7 mouse cellular contexts compared by ENCODE assay signal in genomic region chr15:93595746-93596145, GRCm38 (mm10). TPM values are rescaled to one million over a fixed set of nuclear protein-coding genes. Genes with fewer than 3 reads are reported as not detected.
DNase-seq lines count a peak whose midpoint lies in the region; ATAC-seq lines count a peak whose summit lies in the region.

Gene Prickle1 (minus strand): TSS chr15:93595891.

- no peaks in the 10 kb centered on the region for H3K36me3 ChIP-seq in embryonic facial prominence, embryonic 10.5 days (replicated peaks)
- no peaks in the 10 kb centered on the region for H3K36me3 ChIP-seq in limb, embryonic 11.5 days (ENCODE audit: control insufficient read depth, insufficient read depth, low read length)
- H3K36me3 ChIP-seq in midbrain, embryonic 13.5 days: no peaks in the 10 kb centered on the region

- peak; percentile 88 for ATAC-seq in limb, embryonic 11.5 days (ENCODE audit: insufficient number of reproducible peaks, low FRiP score, low TSS enrichment, low read depth)
- ATAC-seq in midbrain, embryonic 13.5 days: peak; percentile 98

- H3K27me3 ChIP-seq in embryonic facial prominence, embryonic 10.5 days (replicated peaks; ENCODE audit: low read depth, poor library complexity, severe bottlenecking): peaks cover 11% of the 10 kb centered on the region
- H3K27me3 ChIP-seq in limb, embryonic 11.5 days (ENCODE audit: control insufficient read depth, insufficient read depth, low read length): no peaks in the 10 kb centered on the region
- peaks cover 28% of the 10 kb centered on the region for H3K27me3 ChIP-seq in midbrain, embryonic 13.5 days

- peak within 1 kb of the TSS; percentile 84 for H3K4me3 ChIP-seq in embryonic facial prominence, embryonic 10.5 days
- peak within 1 kb of the TSS; percentile 96 for H3K4me3 ChIP-seq in limb, embryonic 11.5 days (ENCODE audit: low read depth, low read length)
- H3K4me3 ChIP-seq in midbrain, embryonic 13.5 days (replicated peaks): peak within 1 kb of the TSS; percentile 83

- H3K27ac ChIP-seq in embryonic facial prominence, embryonic 10.5 days (replicated peaks): peak within 1 kb of the TSS; percentile 95
- H3K27ac ChIP-seq in limb, embryonic 11.5 days (replicated peaks; ENCODE audit: low read depth, low read length): peak within 1 kb of the TSS; percentile 96
- peak within 1 kb of the TSS; percentile 77 for H3K27ac ChIP-seq in midbrain, embryonic 13.5 days

- H3K9me3 ChIP-seq in embryonic facial prominence, embryonic 10.5 days: no peaks in the 10 kb centered on the region
- H3K9me3 ChIP-seq in limb, embryonic 11.5 days (ENCODE audit: control insufficient read depth, low read length): no peaks in the 10 kb centered on the region
- H3K9me3 ChIP-seq in midbrain, embryonic 13.5 days: no peaks in the 10 kb centered on the region

- H3K4me1 ChIP-seq in embryonic facial prominence, embryonic 10.5 days: peaks cover 52% of the 10 kb centered on the region
- H3K4me1 ChIP-seq in limb, embryonic 11.5 days (ENCODE audit: control insufficient read depth, insufficient read depth, low read length): peaks cover 28% of the 10 kb centered on the region
- H3K4me1 ChIP-seq in midbrain, embryonic 13.5 days (replicated peaks): peaks cover 31% of the 10 kb centered on the region

- peak within 1 kb of the TSS; percentile 95 for H3K9ac ChIP-seq in limb, embryonic 11.5 days (ENCODE audit: low read length)
- peak within 1 kb of the TSS; percentile 87 for H3K9ac ChIP-seq in midbrain, embryonic 13.5 days (replicated peaks)

- 2% methylated on average over 60 of the region's 60 CpGs for WGBS in embryonic facial prominence, embryonic 10.5 days
- under 1% methylated on average over 60 of the region's 60 CpGs for WGBS in limb, embryonic 11.5 days
- WGBS in midbrain, embryonic 13.5 days: under 1% methylated on average over 60 of the region's 60 CpGs

- peak within 1 kb of the TSS; percentile 84 for H3K4me2 ChIP-seq in limb, embryonic 11.5 days (ENCODE audit: low read depth, severe bottlenecking)
- peak within 1 kb of the TSS; percentile 79 for H3K4me2 ChIP-seq in midbrain, embryonic 13.5 days (replicated peaks)

- DNase-seq in adrenal gland, postnatal 36 days: peak; percentile 93 to 96
- peak; percentile 93 for DNase-seq in embryonic facial prominence, embryonic 10.5 days (ENCODE audit: low spot score)
- peak; percentile 99 for DNase-seq in heart, adult 11 months
- DNase-seq in kidney, adult 11 months: peak; percentile 82
- DNase-seq in limb, embryonic 11.5 days (ENCODE audit: low spot score): peak; percentile 90
- peak; percentile 26 to 50 for DNase-seq in spleen, adult 18-20 months

RNA-seq across cellular contexts. Expression of gene Prickle1, which starts in this region (rescaled TPM):
- 10 to 100 TPM; 15.4 to 45.7 TPM for total RNA-seq in adrenal gland, postnatal 36 days (2021)
- 17.2 and 20.4 TPM in 2 replicates for polyA plus RNA-seq in embryonic facial prominence, embryonic 10.5 days (2016; fragmentation: Nextera tagmentation; extraction: Ambion mirVana)
- 30.0 and 32.6 TPM in 2 replicates for polyA plus RNA-seq in limb, embryonic 11.5 days (2014; fragmentation: Nextera tagmentation; extraction: Ambion mirVana)
- 6.4 and 8.0 TPM in 2 replicates for polyA plus RNA-seq in midbrain, embryonic 13.5 days (2015; fragmentation: Nextera tagmentation; extraction: Ambion mirVana)

Comparison
In these comparisons a context has a peak if more than half of its experiments do, and no peak if none do; other contexts are left out.
1. Peak in every context shown above with its lines: DNase-seq, ATAC-seq, H3K4me3 ChIP-seq and H3K27ac ChIP-seq.
2. DNase-seq: peak in every context shown above with its lines; median percentile 99 in heart, adult 11 months; 94 in adrenal gland, postnatal 36 days; 93 in embryonic facial prominence, embryonic 10.5 days; 90 in limb, embryonic 11.5 days; 82 in kidney, adult 11 months; 38 in spleen, adult 18-20 months.